Mouse (Mus musculus): ENCODE data around the gene Pik3cg. TPM values are rescaled to one million over a fixed set of nuclear protein-coding genes. Genes with fewer than 3 reads are reported as not detected.

Gene Pik3cg
- polyA plus RNA-seq, 1 experiment, result 37.6 TPM

GRCm38 (mm10) chr12:32203695-32204094 lies 4.8 kb downstream of the Pik3cg start:
- H3K27ac ChIP-seq (ENCODE audit: control insufficient read depth, insufficient read depth, low read length), result no peak overlapping the region
- no peak overlapping the region for H3K4me3 ChIP-seq (ENCODE audit: control insufficient read depth, insufficient read depth, low read length)
- 86% methylated on average over 8 of the region's 8 CpGs for WGBS
- no peak for TF ChIP-seq POLR2A (IDR thresholded peaks at IDR 0.05; ENCODE audit: control insufficient read depth, extremely low read depth, insufficient read depth, low read length, poor library complexity)
- no peak for TF ChIP-seq CTCF (IDR thresholded peaks at IDR 0.05; ENCODE audit: borderline replicate concordance, control insufficient read depth, extremely low read depth, insufficient read depth, low read length, poor library complexity)
- H3K36me3 ChIP-seq (ENCODE audit: control insufficient read depth, insufficient read depth, low read length), result peaks cover 48% of the 10 kb centered on the region
- DNase-seq, result no peak
- H3K27me3 ChIP-seq (ENCODE audit: control insufficient read depth, insufficient read depth, low read length), result no peaks in the 10 kb centered on the region
- H3K4me1 ChIP-seq (replicated peaks; ENCODE audit: control insufficient read depth, insufficient read depth, low read length), result peaks cover 9% of the 10 kb centered on the region

DNA sequence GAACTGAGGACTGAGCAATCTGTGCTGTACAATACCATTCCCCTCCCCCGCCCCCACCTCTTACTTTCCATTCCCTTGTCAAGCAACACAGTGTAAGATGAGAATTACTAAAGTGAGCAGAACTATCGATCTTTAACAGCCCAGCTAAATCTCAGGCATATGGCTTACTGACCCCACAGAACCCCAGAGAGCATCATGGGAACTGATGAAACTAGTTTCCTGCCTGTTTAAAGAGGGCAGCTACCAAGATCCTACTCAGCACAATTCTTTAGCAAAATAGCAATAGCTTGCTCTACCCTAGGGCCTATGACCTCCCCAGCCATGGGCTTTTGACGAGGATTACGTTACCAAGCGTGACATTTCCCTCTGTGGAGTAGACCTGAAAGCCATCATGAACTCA lies 5.9 kb downstream of the Pik3cg start:
- H3K36me3 ChIP-seq (ENCODE audit: control insufficient read depth, insufficient read depth, low read length), result peaks cover 55% of the 10 kb centered on the region
- H3K4me1 ChIP-seq (replicated peaks; ENCODE audit: control insufficient read depth, insufficient read depth, low read length), result peaks cover 9% of the 10 kb centered on the region
- WGBS, result 94% methylated on average over 5 of the region's 5 CpGs

DNA sequence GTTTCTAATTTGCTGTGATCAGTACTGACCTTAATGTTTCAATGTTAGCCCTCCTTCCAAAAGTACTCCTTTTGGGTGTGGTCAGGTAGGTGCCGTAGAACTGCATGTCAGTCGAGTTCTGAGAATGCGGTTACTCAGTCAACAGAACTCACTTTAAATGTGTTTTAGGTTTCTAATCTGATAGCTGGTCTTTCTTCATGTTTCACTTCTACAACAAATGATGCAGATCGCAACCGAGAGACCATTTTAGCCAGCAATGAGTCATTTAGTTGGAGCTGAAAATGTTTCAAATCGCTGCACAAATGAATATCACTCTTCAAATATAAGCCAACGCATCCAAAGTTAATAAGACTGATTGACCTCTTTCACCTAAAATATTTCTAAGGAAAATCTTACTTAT lies 6.5 kb downstream of the Pik3cg start:
- Histone ChIP-seq H3K27me3 (ENCODE audit: control insufficient read depth, insufficient read depth, low read length) (no peaks in the 10 kb centered on the region), H3K4me3 (ENCODE audit: control insufficient read depth, insufficient read depth, low read length) (no peak overlapping the region), H3K27ac (ENCODE audit: control insufficient read depth, insufficient read depth, low read length) (no peak overlapping the region), H3K4me1 (replicated peaks; ENCODE audit: control insufficient read depth, insufficient read depth, low read length) (peaks cover 9% of the 10 kb centered on the region), H3K36me3 (ENCODE audit: control insufficient read depth, insufficient read depth, low read length) (peaks cover 62% of the 10 kb centered on the region)
- 92% methylated on average over 7 of the region's 7 CpGs for WGBS
- TF ChIP-seq POLR2A (IDR thresholded peaks at IDR 0.05; ENCODE audit: control insufficient read depth, extremely low read depth, insufficient read depth, low read length, poor library complexity), result no peak
- TF ChIP-seq CTCF (IDR thresholded peaks at IDR 0.05; ENCODE audit: borderline replicate concordance, control insufficient read depth, extremely low read depth, insufficient read depth, low read length, poor library complexity), result no peak
- DNase-seq, result no peak

More for the DNA sequence above, 5.9 kb downstream of the Pik3cg start:
- Histone ChIP-seq H3K4me3 (ENCODE audit: control insufficient read depth, insufficient read depth, low read length) (no peak overlapping the region), H3K27me3 (ENCODE audit: control insufficient read depth, insufficient read depth, low read length) (no peaks in the 10 kb centered on the region), H3K27ac (ENCODE audit: control insufficient read depth, insufficient read depth, low read length) (no peak overlapping the region)
- no peak for DNase-seq
- TF ChIP-seq CTCF (IDR thresholded peaks at IDR 0.05; ENCODE audit: borderline replicate concordance, control insufficient read depth, extremely low read depth, insufficient read depth, low read length, poor library complexity), result no peak
- TF ChIP-seq POLR2A (IDR thresholded peaks at IDR 0.05; ENCODE audit: control insufficient read depth, extremely low read depth, insufficient read depth, low read length, poor library complexity), result no peak

DNA sequence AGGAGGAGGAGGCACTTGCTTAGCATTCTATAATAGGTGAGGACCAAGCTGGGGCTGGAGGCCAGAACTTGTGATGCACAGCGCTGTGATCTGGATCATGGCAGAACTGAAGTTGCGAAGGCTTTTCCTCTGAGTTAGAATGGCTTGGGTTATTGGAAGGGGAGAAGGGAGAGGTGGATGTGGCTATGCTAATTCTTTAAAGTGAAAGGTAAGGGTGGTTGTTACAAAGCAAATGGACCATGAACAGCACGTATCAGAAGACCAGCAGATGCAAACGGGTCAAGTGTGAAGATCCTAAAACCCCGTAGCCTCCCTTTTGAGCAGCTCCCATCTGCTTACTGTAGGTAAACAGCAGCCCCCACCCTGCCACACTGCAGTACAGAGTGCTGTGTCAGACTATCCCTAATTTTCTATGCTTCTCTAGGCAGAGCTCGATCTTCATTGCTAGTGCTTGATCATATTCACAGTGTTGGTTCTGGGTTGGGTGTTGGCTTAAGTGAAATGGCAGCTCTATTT lies 7.3 kb downstream of the Pik3cg start:
- H3K27ac ChIP-seq (ENCODE audit: control insufficient read depth, insufficient read depth, low read length), result no peak overlapping the region
- TF ChIP-seq POLR2A (IDR thresholded peaks at IDR 0.05; ENCODE audit: control insufficient read depth, extremely low read depth, insufficient read depth, low read length, poor library complexity) (no peak), CTCF (IDR thresholded peaks at IDR 0.05; ENCODE audit: borderline replicate concordance, control insufficient read depth, extremely low read depth, insufficient read depth, low read length, poor library complexity) (no peak)
- H3K36me3 ChIP-seq (ENCODE audit: control insufficient read depth, insufficient read depth, low read length), result peaks cover 69% of the 10 kb centered on the region
- no peaks in the 10 kb centered on the region for H3K27me3 ChIP-seq (ENCODE audit: control insufficient read depth, insufficient read depth, low read length)
- no peak overlapping the region for H3K4me3 ChIP-seq (ENCODE audit: control insufficient read depth, insufficient read depth, low read length)
- 90% methylated on average over 6 of the region's 6 CpGs for WGBS
- peaks cover 4% of the 10 kb centered on the region for H3K4me1 ChIP-seq (replicated peaks; ENCODE audit: control insufficient read depth, insufficient read depth, low read length)
- DNase-seq, result no peak

DNA sequence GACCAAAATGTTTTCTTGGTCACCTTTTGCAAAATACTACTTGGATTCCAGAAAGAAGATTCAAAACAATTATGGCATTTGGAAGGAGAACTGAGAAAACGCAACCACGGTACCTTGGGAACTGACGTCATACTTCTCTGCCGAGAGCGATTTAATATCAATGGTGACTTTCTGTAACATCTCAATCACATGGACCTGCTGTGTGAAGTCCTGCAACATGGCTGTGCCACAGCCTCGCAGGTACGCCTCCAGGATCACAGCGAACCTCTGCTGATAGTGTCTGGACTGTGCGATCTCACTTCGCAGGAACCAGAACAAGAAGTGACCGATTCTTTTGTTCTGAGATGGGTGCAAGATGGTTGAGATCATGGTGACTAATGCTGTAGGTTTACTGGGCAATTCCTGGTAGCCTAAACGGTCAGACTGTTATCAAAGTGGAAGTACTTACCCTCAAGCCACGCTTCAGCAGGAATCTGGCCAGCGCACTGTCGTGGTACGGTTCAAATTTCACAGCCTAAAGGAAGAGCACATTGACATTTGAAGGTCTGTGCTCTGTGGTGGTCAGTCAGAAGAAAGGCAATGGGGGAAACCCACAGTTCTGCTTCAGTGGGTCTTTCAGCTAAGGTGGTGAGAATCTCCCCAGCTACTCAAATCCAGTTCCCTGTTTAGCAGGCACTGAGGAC lies 7.9 kb downstream of the Pik3cg start:
- WGBS, result 91% methylated on average over 16 of the region's 16 CpGs
- no peak overlapping the region for H3K27ac ChIP-seq (ENCODE audit: control insufficient read depth, insufficient read depth, low read length)
- peaks cover 4% of the 10 kb centered on the region for H3K4me1 ChIP-seq (replicated peaks; ENCODE audit: control insufficient read depth, insufficient read depth, low read length)
- peaks cover 73% of the 10 kb centered on the region for H3K36me3 ChIP-seq (ENCODE audit: control insufficient read depth, insufficient read depth, low read length)
- no peaks in the 10 kb centered on the region for H3K27me3 ChIP-seq (ENCODE audit: control insufficient read depth, insufficient read depth, low read length)
- TF ChIP-seq POLR2A (IDR thresholded peaks at IDR 0.05; ENCODE audit: control insufficient read depth, extremely low read depth, insufficient read depth, low read length, poor library complexity), result no peak
- TF ChIP-seq CTCF (IDR thresholded peaks at IDR 0.05; ENCODE audit: borderline replicate concordance, control insufficient read depth, extremely low read depth, insufficient read depth, low read length, poor library complexity), result no peak
- no peak for DNase-seq
- no peak overlapping the region for H3K4me3 ChIP-seq (ENCODE audit: control insufficient read depth, insufficient read depth, low read length)

DNA sequence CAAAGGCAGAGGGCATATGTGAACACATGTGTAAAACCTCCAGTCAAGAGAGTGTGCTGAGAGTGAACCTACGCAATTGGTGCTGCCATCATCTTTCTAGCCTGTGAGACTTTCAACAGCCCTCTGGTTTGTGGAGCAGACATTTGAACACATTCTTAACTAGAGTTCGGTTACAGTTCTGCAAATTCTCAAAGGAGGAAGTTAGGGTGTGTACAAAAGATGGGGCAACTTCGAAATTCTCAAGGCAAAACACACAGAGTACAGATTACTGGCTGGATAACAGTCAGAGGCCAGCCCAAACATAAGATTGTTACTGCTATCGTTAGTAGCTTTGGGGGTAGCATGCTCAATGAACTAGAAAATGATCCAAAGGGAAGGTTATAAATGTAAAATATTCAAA lies 9.0 kb downstream of the Pik3cg start:
- Histone ChIP-seq H3K4me3 (ENCODE audit: control insufficient read depth, insufficient read depth, low read length) (no peak overlapping the region), H3K4me1 (replicated peaks; ENCODE audit: control insufficient read depth, insufficient read depth, low read length) (peaks cover 4% of the 10 kb centered on the region), H3K36me3 (ENCODE audit: control insufficient read depth, insufficient read depth, low read length) (peaks cover 73% of the 10 kb centered on the region), H3K27ac (ENCODE audit: control insufficient read depth, insufficient read depth, low read length) (no peak overlapping the region), H3K27me3 (ENCODE audit: control insufficient read depth, insufficient read depth, low read length) (no peaks in the 10 kb centered on the region)
- WGBS, result 55% methylated on average over 4 of the region's 4 CpGs
- TF ChIP-seq POLR2A (IDR thresholded peaks at IDR 0.05; ENCODE audit: control insufficient read depth, extremely low read depth, insufficient read depth, low read length, poor library complexity) (no peak), CTCF (IDR thresholded peaks at IDR 0.05; ENCODE audit: borderline replicate concordance, control insufficient read depth, extremely low read depth, insufficient read depth, low read length, poor library complexity) (no peak)
- DNase-seq, result no peak

All from thymus, adult 2 months (tissue).